Mouse (Mus musculus) CH12F3 (cell line): ENCODE results near the gene Rai14.

ENCODE experiments used
- in situ Hi-C: fragments of 300-500 bp; cut with MboI; formaldehyde crosslinking; loops from 2 replicates; pipeline ENCODE4 v1.14.3; 2020; ENCODE audit warnings: low sequenced_read_pairs

The Rai14 gene

GRCm38 (mm10) chr15:10721259-10721781 lies 6.9 kb upstream of the Rai14 start:
- in situ Hi-C loops: no loop called here

GRCm38 (mm10) chr15:10720671-10721070 lies 6.2 kb upstream of the Rai14 start:
- in situ Hi-C loops: no loop called here

- in situ Hi-C loops: no loop called here
Observed at GRCm38 (mm10) chr15:10720188-10720587, 5.8 kb upstream of the Rai14 start.

GRCm38 (mm10) chr15:10719511-10719910 lies 5.1 kb upstream of the Rai14 start:
- in situ Hi-C loops: no loop called here

- in situ Hi-C loops: no loop called here
Observed at GRCm38 (mm10) chr15:10718763-10719162, 4.3 kb upstream of the Rai14 start.

GRCm38 (mm10) chr15:10717284-10717683 lies 2.9 kb upstream of the Rai14 start:
- in situ Hi-C loops: no loop called here

- in situ Hi-C loops: no loop called here
Observed at GRCm38 (mm10) chr15:10715966-10716365, 1.5 kb upstream of the Rai14 start.

- in situ Hi-C loops: no loop called here
Observed at GRCm38 (mm10) chr15:10715139-10715505, 698 bp upstream of the Rai14 start.

- in situ Hi-C loops: no loop called here
Observed at GRCm38 (mm10) chr15:10713626-10714316, 653 bp downstream of the Rai14 start.

- in situ Hi-C loops: no loop called here
Observed at GRCm38 (mm10) chr15:10713181-10713625, 1.2 kb downstream of the Rai14 start.

- in situ Hi-C loops: no loop called here
Observed at GRCm38 (mm10) chr15:10712288-10712687, 2.1 kb downstream of the Rai14 start.

GRCm38 (mm10) chr15:10711231-10711630 lies 3.2 kb downstream of the Rai14 start:
- in situ Hi-C loops: no loop called here

GRCm38 (mm10) chr15:10708591-10709272 lies 5.7 kb downstream of the Rai14 start:
- in situ Hi-C loops: no loop called here

- in situ Hi-C loops: no loop called here
Observed at GRCm38 (mm10) chr15:10707109-10707508, 7.3 kb downstream of the Rai14 start.

- in situ Hi-C loops: no loop called here
Observed at GRCm38 (mm10) chr15:10706414-10706813, 8.0 kb downstream of the Rai14 start.

- in situ Hi-C loops: no loop called here
Observed at GRCm38 (mm10) chr15:10705752-10706151, 8.7 kb downstream of the Rai14 start.

GRCm38 (mm10) chr15:10704328-10704727 lies 10.1 kb downstream of the Rai14 start:
- in situ Hi-C loops: no loop called here

GRCm38 (mm10) chr15:10701571-10701970 lies 12.9 kb downstream of the Rai14 start:
- in situ Hi-C loops: no loop called here

GRCm38 (mm10) chr15:10700891-10701466 lies 13.4 kb downstream of the Rai14 start:
- in situ Hi-C loops: no loop called here

- in situ Hi-C loops: no loop called here
Observed at GRCm38 (mm10) chr15:10696478-10697234, 17.8 kb downstream of the Rai14 start.

- in situ Hi-C loops: no loop called here
Observed at GRCm38 (mm10) chr15:10692627-10693026, 21.8 kb downstream of the Rai14 start.
